Mouse (Mus musculus) liver, adult 2 months (tissue): ENCODE measurements around the gene Hesx1.

Source experiments
- CTCF ChIP-seq: fragments of 200-500 bp; IDR thresholded peaks from 2 replicates; pipeline ENCODE4 v1.5.1; 2011; ENCODE audit warnings: low read depth, low read length, control low read depth
- POLR2A ChIP-seq: fragments of 200-500 bp; IDR thresholded peaks from 2 replicates; pipeline ENCODE4 v1.6.1; 2011; ENCODE audit warnings: low read length, control low read depth; ENCODE audit not compliant: insufficient read depth; ENCODE audit errors: extremely low read depth

DNA sequence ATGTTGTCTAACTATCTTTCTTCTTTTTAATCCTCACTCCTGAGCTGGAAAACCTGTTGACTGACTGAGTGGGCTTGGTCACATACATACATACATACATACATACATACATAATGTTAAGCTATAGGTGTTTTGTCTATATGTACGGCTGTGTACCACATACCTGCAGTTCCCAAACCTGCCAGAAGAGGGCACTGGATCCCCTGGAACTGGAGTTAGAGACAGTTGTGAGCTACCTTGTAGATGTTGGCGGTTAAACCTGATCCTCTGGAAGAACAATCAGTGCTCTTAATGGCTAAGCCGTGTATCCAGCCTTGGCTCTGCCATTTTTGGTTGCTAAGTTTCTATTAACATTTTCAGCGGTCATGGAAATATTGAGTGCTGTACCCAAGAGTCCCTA is 36.9 kb downstream of the Hesx1 start:
- TF ChIP-seq POLR2A = no peak
- peak; percentile 75 for TF ChIP-seq CTCF
